Mouse (Mus musculus) olfactory bulb, adult 2 months (tissue): ENCODE results near the gene Tnnt3.

Source experiments
- CTCF ChIP-seq: fragments of 200-500 bp; IDR thresholded peaks from 2 replicates; pipeline ENCODE4 v1.5.1; 2012; ENCODE audit warnings: low read depth, mild to moderate bottlenecking, low read length, moderate library complexity; ENCODE audit not compliant: insufficient read depth
- POLR2A ChIP-seq: fragments of 200-500 bp; IDR thresholded peaks from 2 replicates; pipeline ENCODE4 v1.6.1; 2012; ENCODE audit warnings: mild to moderate bottlenecking, low read depth, low read length, moderate library complexity; ENCODE audit not compliant: insufficient read depth

DNA sequence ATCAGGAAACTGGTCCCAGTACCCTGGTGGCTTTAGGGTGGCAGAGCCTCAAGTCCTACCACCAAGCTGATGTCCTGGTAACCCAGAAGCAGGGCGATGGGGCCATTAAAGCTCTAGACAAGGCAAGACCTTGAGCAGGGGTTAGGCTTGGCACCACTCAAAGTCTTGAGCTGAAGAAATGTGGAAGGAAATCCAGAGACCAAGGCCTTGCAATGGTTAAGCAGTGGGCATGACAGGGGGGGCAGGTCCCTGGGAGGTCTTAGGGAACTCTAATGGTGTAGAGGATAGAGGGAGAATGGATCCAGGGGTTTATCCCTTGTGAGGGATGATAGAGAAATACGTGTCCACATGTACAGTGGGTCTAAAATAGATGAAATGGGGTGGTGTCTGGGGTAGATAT is 25.2 kb upstream of the Tnnt3 start:
- TF ChIP-seq CTCF (no peak), POLR2A (no peak)
